Mouse (Mus musculus): ENCODE results near the gene Tubb4a. TPM values are rescaled to one million over a fixed set of nuclear protein-coding genes. Genes with fewer than 3 reads are reported as not detected.
A peak's percentile ranks its signal among the peaks of the same experiment; 100 is the strongest.

Gene Tubb4a
- total and polyA plus RNA-seq, 3 experiments = 3.1 to 7.7 (median 5.7) TPM

DNA sequence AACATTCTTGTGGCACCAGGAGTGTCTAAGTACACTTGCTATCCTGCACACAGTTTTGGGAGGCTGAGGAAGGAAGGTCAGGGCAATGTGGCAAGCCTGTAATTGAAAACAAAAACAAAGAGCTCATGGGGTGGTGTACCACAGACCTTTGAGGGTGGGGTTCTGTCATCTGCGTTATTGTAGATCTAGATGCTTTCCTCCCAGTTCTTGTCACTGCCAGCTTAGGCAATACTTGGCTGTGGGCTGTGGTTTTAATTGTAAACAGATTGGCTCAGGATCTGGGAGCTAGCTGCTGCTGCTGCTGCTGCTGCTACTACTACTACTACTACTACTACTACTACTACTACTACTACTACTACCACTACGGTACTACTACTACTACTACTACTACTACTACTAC lies 14.7 kb upstream of the Tubb4a start:
- DNase-seq = no peak

DNA sequence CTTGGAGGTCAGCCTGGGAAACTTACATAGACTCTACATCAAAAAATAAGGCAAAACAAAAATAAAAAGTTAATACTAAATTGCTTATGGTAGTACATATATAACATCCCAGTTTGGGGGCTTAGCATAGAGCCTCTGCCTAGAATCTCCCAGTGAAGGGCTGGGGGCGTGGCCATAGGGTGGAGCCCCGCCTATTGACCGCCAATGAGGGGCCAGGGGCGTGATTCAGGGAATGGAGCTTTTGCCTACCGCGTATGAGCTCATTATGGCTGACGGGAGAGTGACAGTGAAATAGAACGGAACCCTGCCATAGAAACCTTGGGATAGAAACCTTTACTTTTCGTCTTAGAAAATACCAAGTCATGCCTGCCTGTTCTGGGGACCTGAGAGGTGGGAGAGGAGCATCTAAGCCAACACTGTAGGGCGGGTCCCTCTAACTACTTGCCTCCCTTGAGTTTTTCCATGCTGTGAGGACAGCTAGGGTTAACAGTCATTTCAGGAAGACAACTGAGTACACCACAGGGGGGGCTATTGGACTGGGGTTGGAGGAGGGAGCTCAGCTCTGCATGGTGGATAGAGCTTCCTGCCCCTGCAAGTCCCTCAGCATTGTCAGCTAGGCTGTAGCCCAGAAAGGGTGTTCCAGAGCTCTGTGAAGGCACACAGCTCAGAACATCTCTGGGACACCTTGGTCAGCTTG lies 12.2 kb upstream of the Tubb4a start:
- DNase-seq = no peak

DNA sequence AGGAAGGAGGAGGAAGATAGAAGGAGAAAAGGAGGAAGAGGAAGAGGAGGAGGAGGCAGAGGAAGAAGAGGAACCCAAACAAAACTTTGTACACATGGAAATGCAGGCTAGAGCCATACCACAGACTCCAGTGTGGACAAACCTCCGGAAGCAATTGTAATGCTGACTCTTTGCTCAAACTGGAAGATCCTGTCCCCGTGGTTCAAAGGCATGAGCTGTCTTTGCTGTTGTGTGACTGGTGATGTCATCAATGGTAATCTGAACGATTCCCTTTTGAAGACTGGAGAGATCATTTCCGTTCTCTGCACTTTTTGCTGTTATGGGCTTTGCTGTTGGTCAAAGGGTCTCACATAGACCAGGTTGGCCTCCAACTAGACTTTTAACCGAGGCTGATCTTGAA lies 10.7 kb upstream of the Tubb4a start:
- DNase-seq = no peak

GRCm38 (mm10) chr17:57096623-57096920 lies 9.0 kb upstream of the Tubb4a start:
- peak; percentile 83 for DNase-seq

- peak; percentile 49 for DNase-seq
Observed at GRCm38 (mm10) chr17:57095855-57096622, 8.5 kb upstream of the Tubb4a start.

DNA sequence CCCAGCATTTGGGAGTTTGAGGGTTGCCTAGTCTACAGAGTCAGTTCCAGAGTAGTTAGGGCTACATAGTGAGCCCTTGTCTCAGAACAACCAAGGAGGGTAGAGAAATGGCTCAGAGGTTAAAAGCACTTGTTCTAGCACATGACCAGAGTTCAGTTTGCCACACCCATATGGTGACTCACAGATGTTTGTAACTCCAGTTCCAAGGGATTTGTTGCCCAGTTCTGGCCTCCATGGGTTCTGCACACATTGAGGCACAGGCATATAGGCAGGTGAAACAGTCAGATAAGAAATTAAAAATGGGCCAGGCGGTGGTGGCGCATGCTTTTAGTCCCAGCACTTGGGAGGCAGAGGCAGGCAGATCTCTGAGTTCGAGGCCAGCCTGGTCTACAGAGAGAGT lies 6.6 kb upstream of the Tubb4a start:
- peak; percentile 24 for DNase-seq

DNA sequence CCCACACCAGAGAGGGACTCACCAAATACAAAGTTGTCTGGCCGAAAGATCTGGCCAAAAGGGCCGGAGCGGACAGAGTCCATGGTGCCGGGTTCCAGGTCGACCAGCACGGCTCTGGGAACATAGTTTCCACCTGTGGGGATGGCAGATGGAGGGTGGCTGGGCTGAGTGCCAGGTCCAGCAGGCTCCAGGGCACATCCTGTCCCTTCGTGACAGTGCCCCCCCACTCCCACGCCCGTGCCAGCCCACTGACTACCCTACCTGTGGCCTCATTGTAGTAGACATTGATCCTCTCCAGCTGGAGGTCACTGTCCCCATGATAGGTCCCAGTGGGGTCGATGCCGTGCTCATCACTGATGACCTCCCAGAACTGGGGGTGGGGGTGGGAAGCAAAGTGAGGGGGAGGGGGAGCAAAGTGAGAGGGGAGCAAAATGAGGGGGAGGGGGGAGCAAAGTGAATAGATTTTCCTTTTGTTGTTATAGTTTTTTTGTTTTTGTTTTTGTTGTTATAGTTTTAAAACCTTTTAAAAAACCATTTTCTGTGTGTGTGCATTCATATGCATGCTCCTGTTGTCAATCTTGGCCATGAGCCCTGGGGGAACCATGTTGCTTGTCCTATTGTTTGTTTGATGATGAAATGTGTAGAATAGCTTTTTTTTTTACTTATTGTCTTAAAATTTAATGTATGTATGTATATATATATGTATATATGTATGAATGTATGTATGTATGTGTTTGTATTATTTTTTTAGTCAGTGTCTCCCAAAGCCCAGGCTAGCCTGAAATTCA lies 1.4 kb downstream of the Tubb4a start:
- DNase-seq = no peak

GRCm38 (mm10) chr17:57082481-57082880 lies 5.1 kb downstream of the Tubb4a start:
- DNase-seq = no peak

DNA sequence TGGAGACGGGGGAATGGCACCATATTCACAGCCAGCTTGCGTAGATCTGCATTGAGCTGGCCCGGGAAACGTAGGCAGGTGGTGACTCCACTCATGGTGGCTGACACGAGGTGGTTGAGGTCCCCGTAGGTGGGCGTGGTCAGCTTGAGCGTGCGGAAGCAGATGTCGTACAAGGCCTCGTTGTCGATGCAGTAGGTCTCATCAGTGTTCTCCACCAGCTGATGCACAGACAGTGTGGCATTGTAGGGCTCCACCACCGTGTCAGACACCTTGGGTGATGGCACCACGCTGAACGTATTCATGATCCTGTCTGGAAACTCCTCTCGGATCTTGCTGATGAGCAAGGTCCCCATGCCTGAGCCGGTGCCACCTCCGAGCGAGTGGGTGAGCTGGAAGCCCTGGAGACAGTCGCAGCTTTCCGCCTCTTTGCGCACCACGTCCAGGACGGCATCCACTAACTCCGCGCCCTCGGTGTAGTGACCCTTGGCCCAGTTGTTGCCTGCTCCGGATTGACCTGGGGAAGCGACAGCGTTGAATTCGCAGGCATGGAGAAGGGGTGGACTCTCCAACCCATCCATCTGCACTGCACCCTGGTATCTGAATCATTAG lies 6.2 kb downstream of the Tubb4a start:
- no peak for DNase-seq

DNA sequence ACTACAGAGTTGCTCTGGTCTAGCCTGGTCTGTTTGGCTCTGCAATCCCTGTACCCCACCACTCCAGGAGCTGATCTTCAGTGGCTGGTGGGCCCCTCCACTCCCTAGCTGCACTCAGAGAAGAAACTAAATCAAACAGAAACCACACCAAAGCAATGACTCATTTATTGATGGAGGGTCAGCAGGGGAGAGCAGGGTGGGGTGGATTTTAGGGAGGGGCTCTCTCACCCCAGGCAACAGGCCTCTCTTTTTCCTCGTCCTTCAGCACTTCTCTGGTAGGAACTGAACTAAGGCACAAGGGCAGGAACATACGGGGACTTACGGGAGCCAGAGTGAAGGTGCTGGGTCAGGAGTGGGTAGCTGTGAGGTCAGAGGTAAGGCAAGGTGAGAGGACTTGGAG lies 7.7 kb downstream of the Tubb4a start:
- no peak for DNase-seq

GRCm38 (mm10) chr17:57078336-57078735 lies 9.2 kb downstream of the Tubb4a start, which contains the start of gene Dennd1c:
Gene Dennd1c (minus strand): TSS chr17:57078514.
- DNase-seq = no peak

DNA sequence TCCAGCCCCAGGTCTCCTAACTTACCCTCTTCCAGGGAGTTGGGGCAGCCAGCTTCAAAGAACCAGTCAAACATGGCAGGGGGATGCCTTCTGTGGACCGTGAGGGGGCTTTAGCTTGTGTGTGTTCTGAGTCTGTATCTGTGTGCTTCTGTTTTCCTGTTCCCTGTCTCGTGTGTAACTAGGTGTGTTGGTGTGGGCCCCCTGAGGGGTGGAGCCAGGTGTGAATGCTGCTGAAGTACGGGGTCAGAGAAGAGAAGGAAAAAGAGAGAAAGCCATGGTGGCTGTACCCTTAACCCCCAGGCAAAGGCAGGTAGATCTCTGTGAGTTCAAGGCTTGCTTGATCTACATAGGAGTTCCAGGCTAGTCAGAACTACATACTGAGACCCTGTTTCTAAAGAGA lies 10.7 kb downstream of the Tubb4a start:
- no peak for DNase-seq

GRCm38 (mm10) chr17:57070699-57071098 lies 16.9 kb downstream of the Tubb4a start:
- no peak for DNase-seq

GRCm38 (mm10) chr17:57070272-57070671 lies 17.3 kb downstream of the Tubb4a start:
- no peak for DNase-seq

GRCm38 (mm10) chr17:57066908-57067307 lies 20.7 kb downstream of the Tubb4a start:
- no peak for DNase-seq

- DNase-seq = no peak
Observed at GRCm38 (mm10) chr17:57063031-57063430, 24.6 kb downstream of the Tubb4a start.

- DNase-seq = peak; percentile 14
Observed at GRCm38 (mm10) chr17:57062548-57062947, 25.0 kb downstream of the Tubb4a start.

- DNase-seq = peak; percentile 27
Observed at GRCm38 (mm10) chr17:57062011-57062521, 25.5 kb downstream of the Tubb4a start.

GRCm38 (mm10) chr17:57061069-57061468 lies 26.5 kb downstream of the Tubb4a start:
- DNase-seq = peak; percentile 56

DNA sequence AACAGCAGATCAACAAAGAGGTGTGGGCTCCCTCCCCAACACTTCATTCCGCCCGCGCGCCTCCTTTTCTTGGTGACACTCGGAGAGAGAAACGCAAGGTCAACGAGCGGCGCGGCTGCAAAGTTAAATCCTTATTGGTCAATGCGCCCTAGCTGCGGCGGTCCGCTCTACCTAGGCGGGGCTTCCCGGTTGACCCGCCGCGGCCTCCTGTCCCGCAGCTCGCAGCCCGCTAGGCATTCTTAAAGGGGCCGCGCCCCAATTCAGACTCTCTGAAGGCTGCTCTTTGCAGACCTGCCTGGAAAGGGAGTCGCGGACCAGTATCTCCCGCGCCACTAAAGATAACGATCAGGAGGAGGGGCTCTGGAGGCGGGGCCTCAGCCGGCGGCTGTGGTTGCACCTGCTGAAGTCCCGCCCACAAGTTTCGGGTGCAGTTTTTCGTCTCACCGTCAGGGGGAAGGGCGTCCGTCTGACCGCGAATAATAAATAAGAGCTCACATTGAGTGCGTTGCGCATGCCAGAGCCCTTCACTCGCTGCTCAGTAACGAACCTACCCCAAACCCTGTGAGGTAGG lies 27.3 kb downstream of the Tubb4a start:
- peak; percentile 96 for DNase-seq

- DNase-seq = peak; percentile 79
Observed at GRCm38 (mm10) chr17:57059486-57059977, 28.1 kb downstream of the Tubb4a start, which contains the start of gene Slc25a23. Gene Slc25a23 (minus strand): TSS chr17:57059863.
